Mouse (Mus musculus) embryonic stem cell, embryonic (primary cell): ENCODE data around the gene Acap3.

Source experiments
- CTCF ChIA-PET, 4 experiments: fragments of 300-600 bp in 2 of 4; fragments of 350-600 bp in 2 of 4; sonication (Branson Sonifier 250); formaldehyde crosslinking; loops; one replicate each; lab custom pipeline; 2022; ENCODE audit warnings: inconsistent platforms in 2 of 4; lab: Charles Lee
- POLR2A ChIA-PET, 4 experiments: fragments of 300-600 bp in 2 of 4; fragments of 350-600 bp in 2 of 4; sonication (Branson Sonifier 250); formaldehyde crosslinking; loops; one replicate each; lab custom pipeline; 2022; ENCODE audit warnings: antibody characterized with exemption in 4 of 4, inconsistent platforms in 1 of 4; lab: Charles Lee

Acap3 gene

GRCm38 (mm10) chr4:155894311-155894881 is 2.8 kb downstream of the Acap3 start:
- CTCF ChIA-PET: interaction anchor here in 3 of 4 experiments (0.7 to 2.8 kb wide), 5 partner anchors 8 to 65 kb away, joined by 3 to 7 read pairs (median 4); no protein-coding TSS in a partner anchor
- POLR2A ChIA-PET: interaction anchor here in 2 of 4 experiments (0.6 to 4.2 kb wide), 30 partner anchors 8 to 469 kb away, joined by 3 to 31 read pairs (median 4); partner anchors contain the start of genes 9430015G10Rik (in 2 of the 2), Cptp (in 2 of the 2), Ints11 (in 2 of the 2) and Ube2j2 (in 2 of the 2)

DNA sequence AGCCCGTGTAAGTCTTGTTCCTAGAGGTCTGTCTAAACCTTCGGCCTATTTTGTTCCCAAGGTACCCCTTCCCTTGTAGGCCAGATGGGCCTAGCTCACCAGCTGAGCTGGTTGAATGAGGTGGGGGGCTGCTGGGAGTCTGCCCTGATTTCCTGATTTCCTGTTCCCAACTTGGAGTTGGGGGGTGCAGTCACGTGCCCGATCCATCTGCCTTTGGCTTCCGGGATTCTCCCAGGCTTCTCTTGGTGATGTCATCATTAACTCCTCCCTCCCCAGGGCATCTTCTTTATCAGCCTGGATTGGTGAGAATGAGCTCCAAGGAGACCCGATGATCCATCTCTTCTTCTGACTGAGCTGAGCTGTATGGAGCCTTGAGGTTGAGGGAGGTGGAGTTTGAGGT is 3.6 kb downstream of the Acap3 start:
- POLR2A ChIA-PET: interaction anchor here in 2 of 4 experiments (0.6 to 4.2 kb wide), 30 partner anchors 8 to 301 kb away, joined by 3 to 31 read pairs (median 4); partner anchors contain the start of genes Cptp (in 2 of the 2), Ints11 (in 2 of the 2), Ube2j2 (in 2 of the 2) and Mxra8 (in 1 of the 2)
- CTCF ChIA-PET: interaction anchor here in 2 of 4 experiments (0.5 to 1.7 kb wide), 4 partner anchors 9 to 61 kb away, joined by 3 to 5 read pairs (median 4); no protein-coding TSS in a partner anchor

- ChIA-PET POLR2A (interaction anchor here in 2 of 4 experiments (0.6 to 4.2 kb wide), 22 partner anchors 8 to 164 kb away, joined by 3 to 31 read pairs (median 4); partner anchors contain the start of genes Cptp (in 2 of the 2), Ints11 (in 2 of the 2), Ube2j2 (in 2 of the 2) and Ccnl2 (in 1 of the 2)), CTCF (interaction anchor here in 2 of 4 experiments (0.5 to 1.7 kb wide), 4 partner anchors 8 to 17 kb away, joined by 3 to 5 read pairs (median 3); no protein-coding TSS in a partner anchor)
These were observed 4.2 kb downstream of the Acap3 start for GRCm38 (mm10) chr4:155895826-155896225.

GRCm38 (mm10) chr4:155896461-155896860 is 4.8 kb downstream of the Acap3 start:
- POLR2A ChIA-PET: interaction anchor here in 2 of 4 experiments (0.5 to 4.2 kb wide), 8 partner anchors 10 to 84 kb away, joined by 3 to 31 read pairs (median 5); partner anchors contain the start of genes Ccnl2 (in 1 of the 2), Cptp (in 1 of the 2), Ints11 (in 1 of the 2) and Mxra8 (in 1 of the 2)
- CTCF ChIA-PET: interaction anchor here in 1 of 4 experiments (1.7 kb wide), 1 partner anchor 8 kb away, joined by 5 read pairs; no protein-coding TSS in a partner anchor

DNA sequence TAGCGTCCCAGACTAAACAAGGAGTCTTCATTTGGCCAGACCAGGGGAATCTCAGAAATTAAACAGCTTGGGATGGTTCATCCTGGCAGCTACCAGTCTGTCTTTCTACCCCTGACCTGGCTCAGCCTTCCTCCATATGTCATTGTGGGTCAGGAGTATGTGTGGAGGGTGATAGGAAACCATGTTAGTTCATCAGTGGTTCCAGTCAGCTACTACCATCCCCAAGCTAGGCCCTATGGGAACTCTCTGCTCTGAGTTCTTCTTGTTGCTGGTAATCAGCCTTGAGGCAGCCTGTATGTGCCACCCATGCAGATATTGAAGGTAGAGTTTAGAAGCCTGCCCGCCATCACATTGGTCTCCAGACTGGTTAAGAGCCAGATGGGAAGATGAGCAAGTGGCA is 6.7 kb downstream of the Acap3 start:
- POLR2A ChIA-PET: interaction anchor here in 1 of 4 experiments (0.8 to 1.2 kb wide), 2 partner anchors 12 to 29 kb away, joined by 3 to 4 read pairs; partner anchors contain the start of genes Cptp and Ints11
- CTCF ChIA-PET: interaction anchor here in 3 of 4 experiments (0.5 to 0.8 kb wide), 3 partner anchors 9 to 1100 kb away, joined by 3 to 6 read pairs (median 3); no protein-coding TSS in a partner anchor

DNA sequence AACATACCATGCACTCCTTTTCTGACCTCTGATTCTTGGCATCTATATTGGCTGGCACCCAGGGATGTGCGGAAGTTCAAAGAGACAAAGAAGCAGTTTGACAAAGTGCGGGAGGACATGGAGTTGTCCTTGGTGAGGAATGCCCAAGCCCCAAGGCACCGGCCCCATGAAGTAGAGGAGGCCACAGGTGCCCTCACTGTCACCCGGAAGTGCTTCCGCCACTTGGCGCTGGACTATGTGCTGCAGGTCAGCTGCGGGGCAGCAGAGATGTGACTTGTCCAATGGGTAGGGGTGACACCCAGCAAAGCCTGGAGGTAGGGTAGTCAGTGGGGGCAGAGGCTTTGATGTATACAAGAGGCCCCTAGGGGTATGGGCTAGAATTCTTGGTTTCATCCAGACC is 7.7 kb downstream of the Acap3 start:
- ChIA-PET CTCF (interaction anchor here in 1 of 4 experiments (0.6 to 0.8 kb wide), 3 partner anchors 60 to 202 kb away, joined by 3 to 4 read pairs (median 4); no protein-coding TSS in a partner anchor), POLR2A (no interaction called here)

DNA sequence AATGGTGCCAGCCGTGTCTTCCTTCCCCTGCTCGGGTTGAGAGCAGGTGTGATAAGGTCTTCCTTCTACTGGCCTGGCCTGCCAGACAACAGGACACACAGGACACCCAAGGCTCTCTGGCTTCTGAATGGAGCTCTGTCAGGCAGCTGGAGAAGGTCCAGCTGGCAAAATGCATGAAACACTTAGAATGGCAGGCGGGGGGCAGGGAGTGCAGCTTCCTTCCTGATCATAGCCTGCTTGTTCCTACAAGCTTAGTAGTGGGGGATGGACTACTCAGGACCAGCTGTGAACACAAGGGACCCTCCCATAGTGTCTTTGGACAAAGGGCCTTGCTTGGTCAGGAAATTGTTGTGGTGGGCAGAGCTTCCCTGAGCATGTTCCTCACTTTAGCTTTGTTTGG is 9.6 kb downstream of the Acap3 start:
- ChIA-PET POLR2A (interaction anchor here in 2 of 4 experiments (0.8 to 1.0 kb wide), 2 partner anchors 9 to 44 kb away, joined by 4 read pairs; partner anchors contain the start of genes Acap3 (in 1 of the 2) and Pusl1 (in 1 of the 2)), CTCF (interaction anchor here in 3 of 4 experiments (0.6 to 1.3 kb wide), 3 partner anchors 58 to 131 kb away, joined by 3 to 4 read pairs (median 4); no protein-coding TSS in a partner anchor)

DNA sequence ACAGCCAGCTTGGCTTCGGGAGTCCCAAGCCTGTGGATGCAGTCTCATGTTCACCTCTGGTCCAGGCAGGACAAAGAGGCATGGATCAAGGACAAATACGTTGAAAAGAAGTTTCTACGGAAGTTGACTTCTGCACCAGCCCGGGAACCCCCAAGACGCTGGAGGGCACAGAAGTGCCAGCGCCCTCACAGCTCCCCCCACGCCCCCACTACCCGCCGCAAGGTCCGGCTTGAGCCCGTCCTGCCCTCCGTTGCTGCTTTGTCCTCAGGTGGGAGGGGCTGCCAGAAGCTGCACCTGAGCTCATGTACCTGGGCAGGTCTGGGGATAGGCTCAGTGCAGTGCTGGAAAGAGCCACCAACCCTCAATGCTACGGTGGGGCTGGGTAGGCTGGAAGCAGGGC is 11.6 kb downstream of the Acap3 start:
- POLR2A ChIA-PET: interaction anchor here in 2 of 4 experiments (0.6 to 1.7 kb wide), 4 partner anchors 8 to 327 kb away, joined by 3 to 9 read pairs (median 6); partner anchors contain the start of genes Acap3 (in 1 of the 2), Pusl1 (in 1 of the 2) and Ube2j2 (in 1 of the 2)
- CTCF ChIA-PET: no interaction called here

- POLR2A ChIA-PET: interaction anchor here in 3 of 4 experiments (0.6 to 4.4 kb wide), 9 partner anchors 9 to 205 kb away, joined by 3 to 31 read pairs (median 5); partner anchors contain the start of genes 9430015G10Rik (in 1 of the 3) and Ube2j2 (in 1 of the 3)
- CTCF ChIA-PET: interaction anchor here (0.5 to 1.6 kb wide), 24 partner anchors 9 to 689 kb away, joined by 3 to 12 read pairs (median 4); partner anchors contain the start of genes Acap3 (in 1 of the 4), Mrpl20 (in 1 of the 4), Mxra8 (in 1 of the 4) and Pusl1 (in 1 of the 4)
These were observed 12.9 kb downstream of the Acap3 start for GRCm38 (mm10) chr4:155904318-155905102.

DNA sequence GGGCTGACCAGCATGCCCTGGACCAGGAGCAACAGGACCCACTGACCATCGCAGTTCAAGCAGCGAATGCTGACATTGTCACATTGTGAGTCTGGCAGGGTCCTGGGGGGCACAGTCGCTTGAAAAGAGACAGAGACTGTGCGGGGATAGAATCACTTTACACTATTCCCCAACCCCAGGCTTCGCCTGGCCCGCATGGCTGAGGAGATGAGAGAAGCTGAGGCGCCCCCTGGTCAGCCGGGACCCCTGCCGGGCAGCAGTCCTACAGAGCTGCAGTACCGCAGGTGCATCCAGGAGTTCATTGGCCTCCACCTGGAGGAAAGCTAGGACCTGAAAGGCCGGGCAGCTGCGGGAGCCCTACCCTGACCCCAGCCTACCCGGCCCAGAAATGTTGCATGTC is 14.0 kb downstream of the Acap3 start:
- CTCF ChIA-PET: interaction anchor here in 3 of 4 experiments (0.6 to 1.6 kb wide), 4 partner anchors 53 to 75 kb away, joined by 3 to 12 read pairs (median 4); no protein-coding TSS in a partner anchor
- POLR2A ChIA-PET: interaction anchor here in 2 of 4 experiments (0.7 to 4.4 kb wide), 4 partner anchors 10 to 330 kb away, joined by 3 to 31 read pairs (median 4); partner anchors contain the start of genes Mxra8 (in 1 of the 2) and Noc2l (in 1 of the 2)

DNA sequence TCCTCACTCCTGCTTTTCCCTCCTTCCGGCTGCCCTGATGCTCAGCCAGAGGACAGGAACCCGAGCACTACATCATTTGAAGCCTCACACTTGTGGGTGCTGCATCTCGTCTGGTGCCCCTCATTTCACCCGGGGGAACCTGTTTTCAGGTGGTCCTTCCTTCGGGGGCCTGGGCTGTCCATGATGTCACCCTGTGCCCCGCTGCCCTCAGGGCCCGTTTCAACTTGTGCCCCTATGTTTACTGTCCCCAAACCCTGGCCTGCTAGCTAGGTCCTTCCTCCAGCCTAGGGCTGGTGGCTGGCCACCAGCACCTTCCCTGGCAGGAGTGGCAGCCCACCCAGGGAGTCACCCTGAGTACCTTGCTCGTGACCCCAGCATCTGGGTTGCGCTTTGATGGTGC is 14.5 kb downstream of the Acap3 start:
- POLR2A ChIA-PET: interaction anchor here in 2 of 4 experiments (0.7 to 4.4 kb wide), 5 partner anchors 11 to 330 kb away, joined by 3 to 31 read pairs (median 4); partner anchors contain the start of genes Acap3 (in 1 of the 2), Mxra8 (in 1 of the 2), Noc2l (in 1 of the 2) and Pusl1 (in 1 of the 2)
- CTCF ChIA-PET: no interaction called here

DNA sequence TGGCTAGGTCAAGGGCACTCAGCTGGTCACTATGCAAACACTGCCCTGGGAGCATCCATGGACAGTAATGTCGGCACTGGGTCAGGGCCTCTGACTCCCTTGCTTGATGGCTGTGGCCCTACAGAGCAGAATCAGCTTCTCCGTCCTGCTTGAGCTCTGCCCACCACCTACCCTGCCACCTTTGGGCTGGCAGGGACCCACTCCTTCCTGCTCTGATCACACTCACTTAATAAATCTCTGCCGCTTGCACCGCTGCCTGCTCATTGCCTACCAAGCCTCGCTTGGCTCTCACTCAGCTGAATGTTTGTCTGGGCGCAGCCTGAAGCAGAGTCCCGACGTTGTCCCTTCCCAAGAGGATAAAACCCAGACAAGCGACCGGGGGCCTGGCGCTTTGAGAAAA is 15.4 kb downstream of the Acap3 start:
- POLR2A ChIA-PET: interaction anchor here in 3 of 4 experiments (0.6 to 4.4 kb wide), 8 partner anchors 12 to 329 kb away, joined by 3 to 31 read pairs (median 4); partner anchors contain the start of genes Acap3 (in 2 of the 3), Pusl1 (in 2 of the 3) and Noc2l (in 1 of the 3)
- CTCF ChIA-PET: interaction anchor here in 2 of 4 experiments (0.6 to 1.1 kb wide), 2 partner anchors 9 to 37 kb away, joined by 3 to 4 read pairs; partner anchors contain the start of gene Ube2j2 (in 1 of the 2)

GRCm38 (mm10) chr4:155908281-155908680 is 16.7 kb downstream of the Acap3 start:
- CTCF ChIA-PET: interaction anchor here in 1 of 4 experiments (0.9 kb wide), 1 partner anchor 51 kb away, joined by 3 read pairs; no protein-coding TSS in a partner anchor

GRCm38 (mm10) chr4:155908751-155909150 is 17.1 kb downstream of the Acap3 start:
- CTCF ChIA-PET: no interaction called here

More at GRCm38 (mm10) chr4:155908281-155908680, 16.7 kb downstream of the Acap3 start:
- POLR2A ChIA-PET: interaction anchor here in 2 of 4 experiments (1.5 to 4.4 kb wide), 3 partner anchors 13 to 16 kb away, joined by 4 to 31 read pairs (median 6); partner anchors contain the start of genes Acap3 (in 2 of the 2) and Pusl1 (in 2 of the 2)

GRCm38 (mm10) chr4:155932031-155932430 is 40.4 kb downstream of the Acap3 start:
- ChIA-PET CTCF (interaction anchor here in 1 of 4 experiments (0.7 kb wide), 1 partner anchor 27 kb away, joined by 5 read pairs; no protein-coding TSS in a partner anchor), POLR2A (interaction anchor here in 2 of 4 experiments (0.6 to 0.9 kb wide), 2 partner anchors 40 to 96 kb away, joined by 3 to 5 read pairs; partner anchors contain the start of gene Acap3 (in 1 of the 2))

More at GRCm38 (mm10) chr4:155908751-155909150, 17.1 kb downstream of the Acap3 start:
- POLR2A ChIA-PET: interaction anchor here in 1 of 4 experiments (4.4 kb wide), 1 partner anchor 14 kb away, joined by 31 read pairs; no protein-coding TSS in a partner anchor

- ChIA-PET CTCF (interaction anchor here in 3 of 4 experiments (0.6 to 1.2 kb wide), 3 partner anchors 26 to 109 kb away, joined by 3 to 7 read pairs (median 4); no protein-coding TSS in a partner anchor), POLR2A (interaction anchor here in 3 of 4 experiments (0.5 to 3.6 kb wide), 37 partner anchors 10 to 534 kb away, joined by 3 to 32 read pairs (median 4); partner anchors contain the start of genes Acap3 (in 3 of the 3), Pusl1 (in 3 of the 3), C1qtnf12 (in 2 of the 3) and 9430015G10Rik (in 1 of the 3))
These were observed 51.4 kb downstream of the Acap3 start for GRCm38 (mm10) chr4:155943049-155943452.
